Mouse (Mus musculus): Measurements from ENCODE around the gene Cfd. TPM values are rescaled to one million over a fixed set of nuclear protein-coding genes. Genes with fewer than 3 reads are reported as not detected.

Gene Cfd
- total and polyA plus RNA-seq, 2 experiments from 2014 or later = not detected

GRCm38 (mm10) chr10:79934272-79934721, 43.6 kb downstream of the Cfd start:
- no peak overlapping the region for H3K4me2 ChIP-seq (ENCODE audit: low read depth)
- H3K9ac ChIP-seq = no peak overlapping the region
- H3K9me3 ChIP-seq (ENCODE audit: low read length) = no peaks in the 10 kb centered on the region
- H3K27ac ChIP-seq (ENCODE audit: low read depth, low read length) = 0 out of 2 replicates have a peak overlapping the region, but pooled peaks have one; percentile 15
- 0 out of 2 replicates have a peak, but pooled peaks cover 4% of the 10 kb centered on the region for H3K4me1 ChIP-seq (ENCODE audit: insufficient read depth)
- H3K27me3 ChIP-seq (ENCODE audit: insufficient read depth, low read length) = no peaks in the 10 kb centered on the region
- peak; percentile 75 for ATAC-seq
- WGBS = 42% methylated on average over 13 of the region's 13 CpGs
- H3K4me3 ChIP-seq (ENCODE audit: low read depth, low read length) = no peak overlapping the region
- peak; percentile 60 for DNase-seq
- peaks cover 13% of the 10 kb centered on the region; the same call in 1 of the 2 replicates for H3K36me3 ChIP-seq (ENCODE audit: insufficient read depth)
- no peak for TF ChIP-seq CTCF (IDR thresholded peaks at IDR 0.05; ENCODE audit: low read depth)

DNA sequence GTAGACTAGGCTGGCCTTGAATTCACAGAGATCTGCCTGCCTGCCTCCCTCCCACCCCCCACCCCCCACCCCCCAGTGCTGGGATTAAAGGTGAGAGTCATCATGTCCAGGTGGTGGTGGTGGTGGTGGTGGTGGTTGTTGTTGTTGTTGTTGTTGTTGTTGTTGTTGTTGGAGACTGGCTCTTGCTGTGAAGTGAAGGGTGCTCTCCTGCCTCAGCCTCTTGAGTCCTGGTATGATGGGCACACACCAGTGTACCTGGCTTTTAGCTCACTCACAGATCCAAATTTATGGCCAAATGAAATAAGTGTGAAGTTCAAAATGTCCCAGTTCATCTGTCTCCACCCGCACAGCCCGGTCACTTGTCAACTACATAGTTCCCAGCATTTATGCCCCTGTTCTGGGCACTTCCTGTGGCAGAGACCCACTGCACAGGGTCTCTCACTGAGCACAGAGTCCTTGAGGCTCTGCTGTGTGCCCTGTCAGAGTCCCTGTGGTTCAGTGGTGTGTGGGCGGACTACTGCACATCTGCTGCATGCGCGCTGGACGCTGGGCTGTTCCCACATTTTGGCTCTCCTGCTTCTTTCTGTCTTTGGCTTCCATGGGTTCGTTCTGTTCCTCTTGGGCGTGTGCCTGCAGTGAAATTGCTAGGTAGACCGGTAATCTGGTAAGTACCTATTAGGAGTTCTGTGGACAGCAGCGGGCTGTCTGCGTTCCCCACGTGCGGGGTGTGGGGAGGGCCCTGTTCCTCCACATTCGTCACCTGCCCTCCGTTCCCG, 44.3 kb downstream of the Cfd start:
- Histone ChIP-seq H3K36me3 (ENCODE audit: insufficient read depth) (peaks cover 13% of the 10 kb centered on the region; the same call in 1 of the 2 replicates), H3K4me2 (ENCODE audit: low read depth) (no peak overlapping the region), H3K9ac (no peak overlapping the region), H3K9me3 (ENCODE audit: low read length) (no peaks in the 10 kb centered on the region), H3K4me3 (ENCODE audit: low read depth, low read length) (no peak overlapping the region), H3K4me1 (ENCODE audit: insufficient read depth) (no peaks in the 10 kb centered on the region), H3K27ac (ENCODE audit: low read depth, low read length) (no peak overlapping the region), H3K27me3 (ENCODE audit: insufficient read depth, low read length) (no peaks in the 10 kb centered on the region)
- ATAC-seq = no peak
- no peak for DNase-seq
- no peak for TF ChIP-seq CTCF (IDR thresholded peaks at IDR 0.05; ENCODE audit: low read depth)
- 82% methylated on average over 16 of the region's 16 CpGs for WGBS

DNA sequence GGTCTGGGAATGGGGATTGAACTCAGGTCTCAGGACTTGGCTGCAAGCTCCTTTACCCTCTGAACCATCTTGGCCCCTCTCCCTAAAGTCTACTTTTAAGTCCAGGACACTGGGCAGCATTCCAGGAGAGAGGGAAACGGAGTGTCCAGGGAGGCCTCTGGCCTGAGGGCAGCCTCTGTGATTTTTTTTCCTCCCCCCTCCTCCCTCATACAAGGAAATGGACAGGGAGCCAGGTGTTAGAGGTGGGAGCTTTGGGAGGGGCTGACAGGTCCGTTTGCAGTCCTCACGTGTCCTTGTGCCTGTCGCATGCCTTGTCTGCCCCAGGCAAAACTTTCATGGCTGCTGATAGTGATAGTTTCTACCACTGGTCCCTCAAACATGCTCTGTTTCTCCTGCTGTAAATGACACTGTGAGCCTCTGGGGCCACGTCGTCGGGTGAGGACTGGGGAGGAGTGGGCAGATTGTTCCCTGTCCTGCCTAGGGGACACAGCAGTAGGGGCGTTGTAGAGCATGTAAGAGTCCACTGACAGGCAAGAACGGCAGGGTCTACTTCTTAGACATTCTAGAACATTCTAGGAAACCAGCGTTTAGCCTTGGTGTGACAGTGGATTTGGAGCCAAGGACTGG, 45.7 kb downstream of the Cfd start:
- no peaks in the 10 kb centered on the region for H3K9me3 ChIP-seq (ENCODE audit: low read length)
- H3K27ac ChIP-seq (ENCODE audit: low read depth, low read length) = no peak overlapping the region
- H3K4me2 ChIP-seq (ENCODE audit: low read depth) = no peak overlapping the region
- no peak overlapping the region for H3K9ac ChIP-seq
- no peak overlapping the region for H3K4me3 ChIP-seq (ENCODE audit: low read depth, low read length)
- ATAC-seq = no peak
- H3K4me1 ChIP-seq (ENCODE audit: insufficient read depth) = no peaks in the 10 kb centered on the region
- DNase-seq = no peak
- TF ChIP-seq CTCF (IDR thresholded peaks at IDR 0.05; ENCODE audit: low read depth) = no peak
- H3K27me3 ChIP-seq (ENCODE audit: insufficient read depth, low read length) = no peaks in the 10 kb centered on the region
- 76% methylated on average over 10 of the region's 10 CpGs for WGBS
- peaks cover 8% of the 10 kb centered on the region; the same call in 1 of the 2 replicates for H3K36me3 ChIP-seq (ENCODE audit: insufficient read depth)

- DNase-seq = no peak
- 36% methylated on average over 27 of the region's 27 CpGs for WGBS
- H3K9ac ChIP-seq = no peak overlapping the region
Observed at GRCm38 (mm10) chr10:79936911-79937441, 46.3 kb downstream of the Cfd start.

DNA sequence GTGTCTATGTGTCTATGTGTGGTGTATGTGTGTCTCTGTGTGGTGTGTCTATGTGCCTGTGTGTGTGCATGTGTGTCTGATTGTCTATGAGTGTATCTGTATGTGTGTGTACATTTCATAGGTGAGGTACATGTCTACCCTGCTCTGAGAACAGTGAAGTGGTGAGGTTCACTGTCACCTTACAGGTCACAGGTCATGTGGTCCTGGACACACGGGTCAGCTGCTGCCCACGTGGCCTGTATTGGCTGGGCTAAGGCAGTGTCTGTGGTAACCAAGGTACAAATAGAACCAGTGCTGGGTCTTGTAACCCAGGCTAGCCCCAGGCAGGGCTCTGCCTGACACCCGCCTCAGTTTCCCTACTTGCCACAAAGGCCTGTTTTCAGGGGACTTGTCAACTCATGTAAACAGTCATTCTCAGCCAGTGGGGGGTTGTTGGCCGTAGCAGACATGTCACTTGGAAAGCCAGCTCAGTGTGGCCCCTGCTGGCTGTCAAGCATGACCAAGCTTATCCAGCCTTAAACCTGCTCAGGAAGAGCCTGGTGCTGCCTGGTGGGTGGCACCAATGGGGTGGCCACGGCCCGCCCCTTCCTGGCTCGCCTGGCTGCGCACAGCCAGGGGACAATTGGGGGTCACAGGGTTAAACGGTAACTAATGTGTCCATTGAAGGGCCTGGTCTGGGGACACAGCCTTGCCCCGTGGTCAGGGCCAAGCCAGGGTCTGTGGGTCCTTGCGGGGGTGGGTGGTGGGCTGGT, 47.3 kb downstream of the Cfd start:
- no peak for ATAC-seq
- Histone ChIP-seq H3K27me3 (ENCODE audit: insufficient read depth, low read length) (no peaks in the 10 kb centered on the region), H3K4me3 (ENCODE audit: low read depth, low read length) (no peak overlapping the region), H3K27ac (ENCODE audit: low read depth, low read length) (no peak overlapping the region), H3K36me3 (ENCODE audit: insufficient read depth) (no peaks in the 10 kb centered on the region; the same call in 1 of the 2 replicates), H3K4me2 (ENCODE audit: low read depth) (no peak overlapping the region), H3K9ac (no peak overlapping the region), H3K4me1 (ENCODE audit: insufficient read depth) (no peaks in the 10 kb centered on the region), H3K9me3 (ENCODE audit: low read length) (no peaks in the 10 kb centered on the region)
- TF ChIP-seq CTCF (IDR thresholded peaks at IDR 0.05; ENCODE audit: low read depth) = no peak
- WGBS = 71% methylated on average over 11 of the region's 11 CpGs
- DNase-seq = no peak

More at GRCm38 (mm10) chr10:79936911-79937441, 46.3 kb downstream of the Cfd start:
- Histone ChIP-seq H3K4me3 (ENCODE audit: low read depth, low read length) (no peak overlapping the region), H3K9me3 (ENCODE audit: low read length) (no peaks in the 10 kb centered on the region), H3K27ac (ENCODE audit: low read depth, low read length) (no peak overlapping the region), H3K27me3 (ENCODE audit: insufficient read depth, low read length) (no peaks in the 10 kb centered on the region), H3K4me2 (ENCODE audit: low read depth) (0 out of 2 replicates have a peak overlapping the region, but pooled peaks have one; percentile 19), H3K36me3 (ENCODE audit: insufficient read depth) (peaks cover 2% of the 10 kb centered on the region; the same call in 1 of the 2 replicates), H3K4me1 (ENCODE audit: insufficient read depth) (no peaks in the 10 kb centered on the region)
- no peak for ATAC-seq
- TF ChIP-seq CTCF (IDR thresholded peaks at IDR 0.05; ENCODE audit: low read depth) = no peak

DNA sequence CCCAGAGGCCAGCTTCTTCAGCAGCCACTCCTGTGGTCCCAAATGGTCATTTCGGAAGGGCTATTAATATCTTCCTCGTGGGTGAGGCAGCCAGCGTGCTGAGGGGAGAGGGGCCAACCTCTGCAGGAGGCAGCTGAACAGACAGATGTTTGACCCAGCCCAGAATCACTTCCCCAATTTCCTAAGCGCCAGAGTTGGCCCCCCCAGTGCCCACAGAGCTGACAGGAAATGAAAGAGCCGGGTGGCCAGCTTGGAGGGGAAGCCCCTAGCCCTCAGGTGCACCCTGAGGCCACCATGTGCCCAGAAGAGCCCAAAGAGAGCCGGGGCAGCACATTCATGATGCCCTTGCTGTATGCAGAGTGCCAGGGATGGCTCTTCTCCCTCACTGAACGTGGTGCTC, 50.1 kb downstream of the Cfd start:
- H3K4me3 ChIP-seq (ENCODE audit: low read depth, low read length) = no peak overlapping the region
- no peak overlapping the region for H3K9ac ChIP-seq
- no peak for TF ChIP-seq CTCF (IDR thresholded peaks at IDR 0.05; ENCODE audit: low read depth)
- H3K27me3 ChIP-seq (ENCODE audit: insufficient read depth, low read length) = no peaks in the 10 kb centered on the region
- DNase-seq (no peak), ATAC-seq (no peak)
- H3K36me3 ChIP-seq (ENCODE audit: insufficient read depth) = no peaks in the 10 kb centered on the region
- H3K27ac ChIP-seq (ENCODE audit: low read depth, low read length) = no peak overlapping the region
- H3K4me2 ChIP-seq (ENCODE audit: low read depth) = no peak overlapping the region
- no peaks in the 10 kb centered on the region for H3K9me3 ChIP-seq (ENCODE audit: low read length)
- no peaks in the 10 kb centered on the region for H3K4me1 ChIP-seq (ENCODE audit: insufficient read depth)
- 74% methylated on average over 7 of the region's 7 CpGs for whole genome bisulfite sequencing

Small RNA genes lying within 50 kb of the gene (microRNA-seq; reads per million reads assigned to microRNA genes)
- 0 to 0.24 reads per million in 2 experiments for gene Mir6910

Other genes with a start within 250 kb of the Cfd start
Only the 30 nearest of the 35 such genes appear.
- 64.2 and 91.5 TPM in 2 replicates for gene Tpgs1, start 221.5 kb upstream of the Cfd start, total RNA-seq (2014; rRNA removed)
- gene Tpgs1, start 221.5 kb upstream of the Cfd start, polyA plus RNA-seq (2015; fragmentation: Nextera tagmentation; extraction: Ambion mirVana) = 128 and 148 TPM in 2 replicates
- gene Cdc34, start 208.7 kb upstream of the Cfd start, total RNA-seq (2014; rRNA removed) = 61.9 and 69.9 TPM in 2 replicates
- gene Cdc34, start 208.7 kb upstream of the Cfd start, polyA plus RNA-seq (2015; fragmentation: Nextera tagmentation; extraction: Ambion mirVana) = 67.9 and 76.5 TPM in 2 replicates
- gene Gzmm, start 201.8 kb upstream of the Cfd start, total RNA-seq (2014; rRNA removed) = 2.5 and 3.3 TPM in 2 replicates
- gene Gzmm, start 201.8 kb upstream of the Cfd start, polyA plus RNA-seq (2015; fragmentation: Nextera tagmentation; extraction: Ambion mirVana) = 1.1 and 1.3 TPM in 2 replicates
- gene Bsg, start 186.4 kb upstream of the Cfd start, total RNA-seq (2014; rRNA removed) = 960 and 1,112 TPM in 2 replicates
- 1,015 and 1,046 TPM in 2 replicates for gene Bsg, start 186.4 kb upstream of the Cfd start, polyA plus RNA-seq (2015; fragmentation: Nextera tagmentation; extraction: Ambion mirVana)
- 28.0 and 34.5 TPM in 2 replicates for gene Hcn2, start 174.2 kb upstream of the Cfd start, total RNA-seq (2014; rRNA removed)
- 3.6 and 4.7 TPM in 2 replicates for gene Hcn2, start 174.2 kb upstream of the Cfd start, polyA plus RNA-seq (2015; fragmentation: Nextera tagmentation; extraction: Ambion mirVana)
- gene Polrmt, start 144.3 kb upstream of the Cfd start, total RNA-seq (2014; rRNA removed) = 27.8 and 34.9 TPM in 2 replicates
- 27.3 and 30.2 TPM in 2 replicates for gene Polrmt, start 144.3 kb upstream of the Cfd start, polyA plus RNA-seq (2015; fragmentation: Nextera tagmentation; extraction: Ambion mirVana)
- 0.62 and 1.0 TPM in 2 replicates for gene Fgf22, start 135.8 kb upstream of the Cfd start, total RNA-seq (2014; rRNA removed)
- gene Fgf22, start 135.8 kb upstream of the Cfd start, polyA plus RNA-seq (2015; fragmentation: Nextera tagmentation; extraction: Ambion mirVana) = 0.99 and 1.7 TPM in 2 replicates
- gene Rnf126, start 123.9 kb upstream of the Cfd start, total RNA-seq (2014; rRNA removed) = 54.1 and 88.3 TPM in 2 replicates
- 131 and 143 TPM in 2 replicates for gene Rnf126, start 123.9 kb upstream of the Cfd start, polyA plus RNA-seq (2015; fragmentation: Nextera tagmentation; extraction: Ambion mirVana)
- 2.1 and 4.5 TPM in 2 replicates for gene Fstl3, start 113.6 kb upstream of the Cfd start, total RNA-seq (2014; rRNA removed)
- 1.7 and 2.8 TPM in 2 replicates for gene Fstl3, start 113.6 kb upstream of the Cfd start, polyA plus RNA-seq (2015; fragmentation: Nextera tagmentation; extraction: Ambion mirVana)
- 0.31 TPM in 1 of 2 replicates, not detected in the other for gene Prss57, start 99.9 kb upstream of the Cfd start, total RNA-seq (2014; rRNA removed)
- gene Prss57, start 99.9 kb upstream of the Cfd start, polyA plus RNA-seq (2015; fragmentation: Nextera tagmentation; extraction: Ambion mirVana) = 0.35 and 0.67 TPM in 2 replicates
- 154 and 178 TPM in 2 replicates for gene Palm, start 97.3 kb upstream of the Cfd start, total RNA-seq (2014; rRNA removed)
- gene Palm, start 97.3 kb upstream of the Cfd start, polyA plus RNA-seq (2015; fragmentation: Nextera tagmentation; extraction: Ambion mirVana) = 351 and 365 TPM in 2 replicates
- 0.24 and 0.77 TPM in 2 replicates for gene Misp, start 69.9 kb upstream of the Cfd start, total RNA-seq (2014; rRNA removed)
- 0.09 and 0.41 TPM in 2 replicates for gene Misp, start 69.9 kb upstream of the Cfd start, polyA plus RNA-seq (2015; fragmentation: Nextera tagmentation; extraction: Ambion mirVana)
- gene Ptbp1, start 36.4 kb upstream of the Cfd start, total RNA-seq (2014; rRNA removed) = 92.9 and 97.3 TPM in 2 replicates
- gene Ptbp1, start 36.4 kb upstream of the Cfd start, polyA plus RNA-seq (2015; fragmentation: Nextera tagmentation; extraction: Ambion mirVana) = 53.7 and 55.7 TPM in 2 replicates
- gene Prtn3, start 16.4 kb upstream of the Cfd start, total RNA-seq (2014; rRNA removed) = 4.9 and 7.8 TPM in 2 replicates
- gene Prtn3, start 16.4 kb upstream of the Cfd start, polyA plus RNA-seq (2015; fragmentation: Nextera tagmentation; extraction: Ambion mirVana) = 14.9 and 15.4 TPM in 2 replicates
- 427 and 473 TPM in 2 replicates for gene Plppr3, start 16.2 kb upstream of the Cfd start, total RNA-seq (2014; rRNA removed)
- gene Plppr3, start 16.2 kb upstream of the Cfd start, polyA plus RNA-seq (2015; fragmentation: Nextera tagmentation; extraction: Ambion mirVana) = 309 and 328 TPM in 2 replicates
- not detected in 2 replicates for gene Elane, start 4.6 kb upstream of the Cfd start, total RNA-seq (2014; rRNA removed)
- 0.15 TPM in 1 of 2 replicates, not detected in the other for gene Elane, start 4.6 kb upstream of the Cfd start, polyA plus RNA-seq (2015; fragmentation: Nextera tagmentation; extraction: Ambion mirVana)
- gene Med16, start 18.1 kb downstream of the Cfd start, total RNA-seq (2014; rRNA removed) = 47.0 and 60.9 TPM in 2 replicates
- 46.1 and 56.0 TPM in 2 replicates for gene Med16, start 18.1 kb downstream of the Cfd start, polyA plus RNA-seq (2015; fragmentation: Nextera tagmentation; extraction: Ambion mirVana)
- gene Gm26602, start 20.0 kb downstream of the Cfd start, total RNA-seq (2014; rRNA removed) = not detected in 2 replicates
- gene Gm26602, start 20.0 kb downstream of the Cfd start, polyA plus RNA-seq (2015; fragmentation: Nextera tagmentation; extraction: Ambion mirVana) = 34.4 and 39.2 TPM in 2 replicates
- gene Kiss1r, start 26.1 kb downstream of the Cfd start, total RNA-seq (2014; rRNA removed) = 4.2 and 5.4 TPM in 2 replicates
- gene Kiss1r, start 26.1 kb downstream of the Cfd start, polyA plus RNA-seq (2015; fragmentation: Nextera tagmentation; extraction: Ambion mirVana) = 3.4 and 3.6 TPM in 2 replicates
- 117 and 129 TPM in 2 replicates for gene R3hdm4, start 30.4 kb downstream of the Cfd start, total RNA-seq (2014; rRNA removed)
- gene R3hdm4, start 30.4 kb downstream of the Cfd start, polyA plus RNA-seq (2015; fragmentation: Nextera tagmentation; extraction: Ambion mirVana) = 282 and 333 TPM in 2 replicates
- 7.1 and 7.9 TPM in 2 replicates for gene Arid3a, start 36.2 kb downstream of the Cfd start, total RNA-seq (2014; rRNA removed)
- 1.0 and 2.1 TPM in 2 replicates for gene Arid3a, start 36.2 kb downstream of the Cfd start, polyA plus RNA-seq (2015; fragmentation: Nextera tagmentation; extraction: Ambion mirVana)
- 58.2 and 84.6 TPM in 2 replicates for gene Wdr18, start 69.3 kb downstream of the Cfd start, total RNA-seq (2014; rRNA removed)
- gene Wdr18, start 69.3 kb downstream of the Cfd start, polyA plus RNA-seq (2015; fragmentation: Nextera tagmentation; extraction: Ambion mirVana) = 91.9 and 107 TPM in 2 replicates
- gene Grin3b, start 79.9 kb downstream of the Cfd start, total RNA-seq (2014; rRNA removed) = 0.14 and 0.15 TPM in 2 replicates
- gene Grin3b, start 79.9 kb downstream of the Cfd start, polyA plus RNA-seq (2015; fragmentation: Nextera tagmentation; extraction: Ambion mirVana) = 0.09 and 0.18 TPM in 2 replicates
- gene Tmem259, start 93.5 kb downstream of the Cfd start, total RNA-seq (2014; rRNA removed) = 109 and 129 TPM in 2 replicates
- 25.6 and 26.5 TPM in 2 replicates for gene Tmem259, start 93.5 kb downstream of the Cfd start, polyA plus RNA-seq (2015; fragmentation: Nextera tagmentation; extraction: Ambion mirVana)
- 19.5 and 28.2 TPM in 2 replicates for gene Cnn2, start 97.7 kb downstream of the Cfd start, total RNA-seq (2014; rRNA removed)
- gene Cnn2, start 97.7 kb downstream of the Cfd start, polyA plus RNA-seq (2015; fragmentation: Nextera tagmentation; extraction: Ambion mirVana) = 15.7 and 17.0 TPM in 2 replicates
- 6.1 and 6.2 TPM in 2 replicates for gene Abca7, start 105.6 kb downstream of the Cfd start, total RNA-seq (2014; rRNA removed)
- gene Abca7, start 105.6 kb downstream of the Cfd start, polyA plus RNA-seq (2015; fragmentation: Nextera tagmentation; extraction: Ambion mirVana) = 1.1 TPM in 2 replicates
- 2.3 and 2.4 TPM in 2 replicates for gene Arhgap45, start 125.8 kb downstream of the Cfd start, total RNA-seq (2014; rRNA removed)
- gene Arhgap45, start 125.8 kb downstream of the Cfd start, polyA plus RNA-seq (2015; fragmentation: Nextera tagmentation; extraction: Ambion mirVana) = 1.2 and 1.7 TPM in 2 replicates
- 104 and 129 TPM in 2 replicates for gene Polr2e, start 148.9 kb downstream of the Cfd start, total RNA-seq (2014; rRNA removed)
- 168 and 184 TPM in 2 replicates for gene Polr2e, start 148.9 kb downstream of the Cfd start, polyA plus RNA-seq (2015; fragmentation: Nextera tagmentation; extraction: Ambion mirVana)
- 401 and 478 TPM in 2 replicates for gene Gpx4, start 156.3 kb downstream of the Cfd start, total RNA-seq (2014; rRNA removed)
- 644 and 800 TPM in 2 replicates for gene Gpx4, start 156.3 kb downstream of the Cfd start, polyA plus RNA-seq (2015; fragmentation: Nextera tagmentation; extraction: Ambion mirVana)
- gene Sbno2, start 214.7 kb downstream of the Cfd start, total RNA-seq (2014; rRNA removed) = 19.2 and 24.2 TPM in 2 replicates
- gene Sbno2, start 214.7 kb downstream of the Cfd start, polyA plus RNA-seq (2015; fragmentation: Nextera tagmentation; extraction: Ambion mirVana) = 4.6 and 6.8 TPM in 2 replicates

Measured in forebrain, postnatal 0 days (tissue).